Mouse (Mus musculus) testis, adult 2 months (tissue): ENCODE results near the gene Sec24d.

Experiments
- CTCF ChIP-seq: fragments of 200-500 bp; IDR thresholded peaks from 2 replicates; pipeline ENCODE4 v1.5.1; 2012; ENCODE audit warnings: low read depth, mild to moderate bottlenecking, inconsistent platforms, low read length, moderate library complexity; ENCODE audit not compliant: control insufficient read depth, insufficient read depth, insufficient replicate concordance
- POLR2A ChIP-seq: fragments of 200-500 bp; IDR thresholded peaks from 2 replicates; pipeline ENCODE4 v1.6.1; 2012; ENCODE audit warnings: low read depth, mild to moderate bottlenecking, inconsistent platforms, low read length, moderate library complexity; ENCODE audit not compliant: control insufficient read depth

DNA sequence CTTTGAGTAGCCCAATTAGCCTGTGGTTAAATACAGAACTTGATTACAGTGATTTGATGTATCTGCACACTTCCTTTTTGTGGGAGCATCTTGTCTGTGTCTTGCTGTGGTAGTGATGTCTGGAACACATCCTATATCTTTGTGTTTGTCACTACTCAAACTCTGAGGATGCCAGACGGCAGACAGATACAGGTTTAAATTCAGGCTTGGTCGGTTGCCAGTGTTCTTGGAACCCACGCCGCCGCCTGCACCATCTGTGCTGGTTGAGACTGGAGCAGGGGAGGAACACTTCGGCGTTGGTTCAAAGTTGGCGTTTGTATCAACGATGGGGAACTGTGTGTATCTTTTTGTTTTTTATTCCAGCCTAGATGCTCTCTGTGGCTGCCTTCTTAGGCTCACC is 31.0 kb downstream of the Sec24d start:
- TF ChIP-seq CTCF (no peak), POLR2A (no peak)
